Comparison of ENCODE assay signal across 10 mouse cellular contexts in genomic region chr11:31563826-31564741, GRCm38 (mm10).
DNase-seq lines count a peak whose midpoint lies in the region; ATAC-seq lines count a peak whose summit lies in the region.
"Had no signal": no experiment of that assay in that cellular context is flagged by ENCODE, and none has a peak within 500 bp of the region (broad histone marks: within the 10 kb centered on the region; RNA-seq: fewer than 3 reads in every experiment).

No protein-coding gene starts in this region.

- no peak overlapping the region for H3K4me3 ChIP-seq in heart, embryonic 11.5 days (ENCODE audit: low read depth, low read length)
- H3K4me3 ChIP-seq in stomach, embryonic 15.5 days (replicated peaks), result no peak overlapping the region

- ATAC-seq in heart, embryonic 11.5 days (replicated peaks; ENCODE audit: insufficient number of reproducible peaks, low FRiP score, low TSS enrichment), result 0 out of 2 replicates have a peak, but pooled peaks have one; percentile 40
- ATAC-seq in stomach, embryonic 15.5 days (ENCODE audit: insufficient read depth, low FRiP score, low read depth), result no peak; the same call in 1 of the 2 replicates

- no peak overlapping the region for H3K4me2 ChIP-seq in heart, embryonic 11.5 days
- H3K4me2 ChIP-seq in stomach, embryonic 15.5 days, result 0 out of 2 replicates have a peak overlapping the region, but pooled peaks have one; percentile 0

- no peaks in the 10 kb centered on the region for H3K27me3 ChIP-seq in heart, embryonic 11.5 days (ENCODE audit: control insufficient read depth, insufficient read depth, low read length)
- H3K27me3 ChIP-seq in stomach, embryonic 15.5 days (replicated peaks), result no peaks in the 10 kb centered on the region

- H3K36me3 ChIP-seq in heart, embryonic 11.5 days (ENCODE audit: control insufficient read depth, insufficient read depth, low read length), result no peaks in the 10 kb centered on the region
- no peaks in the 10 kb centered on the region for H3K36me3 ChIP-seq in stomach, embryonic 15.5 days

- peak; percentile 34 for DNase-seq in kidney, adult 11 months
- no peak for DNase-seq in kidney, adult 18-20 months
- peak; percentile 42 for DNase-seq in kidney, postnatal 10 days
- no peak for DNase-seq in T-cell, adult 2 months (ENCODE audit: low spot score)
- DNase-seq in embryo, embryonic 10.5 days (ENCODE audit: low spot score), result no peak
- no peak for DNase-seq in right cerebral cortex, postnatal 10 days (ENCODE audit: low spot score in 2 of 2)
- DNase-seq: thymus, postnatal 25 days had no signal

- WGBS in heart, embryonic 11.5 days (ENCODE audit: insufficient replicate concordance), result 26% methylated on average over 10 of the region's 10 CpGs
- WGBS in stomach, embryonic 15.5 days, result 39% methylated on average over 10 of the region's 10 CpGs

- peaks cover 12% of the 10 kb centered on the region for H3K4me1 ChIP-seq in heart, embryonic 11.5 days (ENCODE audit: control insufficient read depth, insufficient read depth, low read length)
- H3K4me1 ChIP-seq in stomach, embryonic 15.5 days, result peaks cover 12% of the 10 kb centered on the region

- peak overlapping the region; percentile 36; the same call in 1 of the 2 replicates for H3K27ac ChIP-seq in heart, embryonic 11.5 days (ENCODE audit: low read depth, low read length)
- peak overlapping the region; percentile 44; the same call in 1 of the 2 replicates for H3K27ac ChIP-seq in stomach, embryonic 15.5 days
- H3K27ac ChIP-seq: liver, embryonic 14.5 days had no signal

- H3K9ac ChIP-seq in heart, embryonic 11.5 days (ENCODE audit: low read depth, low read length), result no peak overlapping the region
- H3K9ac ChIP-seq in stomach, embryonic 15.5 days, result no peak overlapping the region
- H3K9ac ChIP-seq: liver, embryonic 14.5 days had no signal

- no peaks in the 10 kb centered on the region for H3K9me3 ChIP-seq in heart, embryonic 11.5 days (replicated peaks; ENCODE audit: control insufficient read depth, low read length)
- H3K9me3 ChIP-seq in stomach, embryonic 15.5 days, result no peaks in the 10 kb centered on the region

Comparison
In these comparisons a context has a peak if more than half of its experiments do, and no peak if none do; other contexts are left out.
1. DNase-seq: peak in kidney, adult 11 months (single experiment) and kidney, postnatal 10 days (single experiment); none in kidney, adult 18-20 months (single experiment), T-cell, adult 2 months (single experiment), embryo, embryonic 10.5 days (single experiment) and right cerebral cortex, postnatal 10 days (0 of 2).